Mouse (Mus musculus) midbrain, embryonic 12.5 days (tissue): ENCODE results near the gene Tmem176b. TPM values are rescaled to one million over a fixed set of nuclear protein-coding genes. Genes with fewer than 3 reads are reported as not detected.
"Not testable (repeated sequence)": the region's sequence is repeated elsewhere in the genome, so short reads cannot be mapped to it uniquely, and the experiment has no call there.

Source experiments
- ATAC-seq: fragments of 200-750 bp; cut with Nextera tagmentation; 2 replicates; pipeline ENCODE4 v1.8.0; 2017; ENCODE audit warnings: low read depth, moderate TSS enrichment, moderate library complexity; ENCODE audit not compliant: low FRiP score
- H3K27ac ChIP-seq: fragments of 300-500 bp; sonication (generic); replicated peaks from 2 replicates; pipeline ENCODE4 v1.5.1; 2016; ENCODE audit warnings: mild to moderate bottlenecking
- H3K27me3 ChIP-seq: fragments of 300-500 bp; sonication (generic); 2 replicates; pipeline ENCODE4 v1.6.1; 2016; ENCODE audit warnings: mild to moderate bottlenecking
- H3K36me3 ChIP-seq: fragments of 300-500 bp; sonication (generic); 2 replicates; pipeline ENCODE4 v1.6.1; 2016
- H3K4me1 ChIP-seq: fragments of 300-500 bp; sonication (generic); 2 replicates; pipeline ENCODE4 v1.6.1; 2016
- H3K4me2 ChIP-seq: fragments of 300-500 bp; sonication (generic); replicated peaks from 2 replicates; pipeline ENCODE4 v1.6.1; 2016; ENCODE audit warnings: mild to moderate bottlenecking, moderate library complexity
- H3K4me3 ChIP-seq: fragments of 300-500 bp; sonication (generic); 2 replicates; pipeline ENCODE4 v1.5.1; 2016; ENCODE audit warnings: mild to moderate bottlenecking
- H3K9ac ChIP-seq: fragments of 300-500 bp; sonication (generic); replicated peaks from 2 replicates; pipeline ENCODE4 v1.6.1; 2016; ENCODE audit warnings: mild to moderate bottlenecking, moderate library complexity
- H3K9me3 ChIP-seq: fragments of 300-500 bp; sonication (generic); 2 replicates; pipeline ENCODE4 v1.6.1; 2016; ENCODE audit warnings: mild to moderate bottlenecking
- WGBS: fragments of 180-500 bp; shearing (Covaris S2); methylation state at CpG from one replicate; pipeline ENCODE4 v1.1.7; 2016; 5-methylcytosine and 5-hydroxymethylcytosine counted together
- polyA plus RNA-seq: library from polyadenylated mRNA; unstranded; fragments of >200 nt; fragmentation: Nextera tagmentation; extraction: Ambion mirVana; gene quantifications from 2 replicates; pipeline ENCODE4 v1.2.1, GENCODE M21; 2016

Tmem176b gene
- polyA plus RNA-seq = 64.5 and 86.7 TPM in 2 replicates

GRCm38 (mm10) chr6:48840973-48841625 lies at the start of gene Tmem176b:
Gene Tmem176b (minus strand): TSS chr6:48841496.
- WGBS = 12% methylated on average over 6 of the region's 6 CpGs
- peak within 1 kb of the TSS; percentile 45; the same call in 1 of the 2 replicates for H3K9ac ChIP-seq
- H3K9me3 ChIP-seq = no peaks in the 10 kb centered on the region
- peak within 1 kb of the TSS; percentile 38 for H3K4me3 ChIP-seq
- H3K4me2 ChIP-seq = peak within 1 kb of the TSS; percentile 49
- H3K36me3 ChIP-seq = no peaks in the 10 kb centered on the region; the same call in 1 of the 2 replicates
- peak within 1 kb of the TSS; percentile 64 for H3K27ac ChIP-seq
- H3K4me1 ChIP-seq = peaks cover 35% of the 10 kb centered on the region
- peak; percentile 86 for ATAC-seq
- no peaks in the 10 kb centered on the region for H3K27me3 ChIP-seq

- no peak overlapping the region for H3K9ac ChIP-seq
- no peak overlapping the region for H3K27ac ChIP-seq
- no peak overlapping the region for H3K4me2 ChIP-seq
- no peak overlapping the region for H3K4me3 ChIP-seq
- WGBS = 59% methylated on average over 5 of the region's 5 CpGs
- no peaks in the 10 kb centered on the region for H3K36me3 ChIP-seq
- H3K9me3 ChIP-seq = no peaks in the 10 kb centered on the region
- no peaks in the 10 kb centered on the region for H3K4me1 ChIP-seq
- ATAC-seq = no peak
- no peaks in the 10 kb centered on the region for H3K27me3 ChIP-seq
Observed at GRCm38 (mm10) chr6:48876510-48877135, 35.3 kb upstream of the Tmem176b start.

GRCm38 (mm10) chr6:48875515-48875914 lies 34.2 kb upstream of the Tmem176b start:
- no peak overlapping the region for H3K27ac ChIP-seq
- no peak overlapping the region for H3K4me3 ChIP-seq
- H3K9me3 ChIP-seq = no peaks in the 10 kb centered on the region
- no peak for ATAC-seq
- no peak overlapping the region for H3K4me2 ChIP-seq
- H3K36me3 ChIP-seq = no peaks in the 10 kb centered on the region
- no peak overlapping the region for H3K9ac ChIP-seq
- H3K4me1 ChIP-seq = no peaks in the 10 kb centered on the region
- 82% methylated on average over 6 of the region's 6 CpGs for whole genome bisulfite sequencing
- H3K27me3 ChIP-seq = no peaks in the 10 kb centered on the region

GRCm38 (mm10) chr6:48874576-48874975 lies 33.3 kb upstream of the Tmem176b start:
- Histone ChIP-seq H3K9ac (no peak overlapping the region), H3K4me3 (no peak overlapping the region), H3K27ac (no peak overlapping the region), H3K36me3 (no peaks in the 10 kb centered on the region), H3K4me2 (no peak overlapping the region), H3K9me3 (no peaks in the 10 kb centered on the region), H3K27me3 (peaks cover 4% of the 10 kb centered on the region; the same call in 1 of the 2 replicates), H3K4me1 (no peaks in the 10 kb centered on the region)
- ATAC-seq = no peak
- 80% methylated on average over 4 of the region's 4 CpGs for WGBS

GRCm38 (mm10) chr6:48872596-48872995 lies 31.3 kb upstream of the Tmem176b start, which contains the start of gene Aoc1:
Gene Aoc1 (plus strand): TSS chr6:48872896.
- peaks cover 4% of the 10 kb centered on the region; the same call in 1 of the 2 replicates for H3K27me3 ChIP-seq
- 89% methylated on average over 5 of the region's 5 CpGs for WGBS

GRCm38 (mm10) chr6:48869774-48870173 lies 28.5 kb upstream of the Tmem176b start:
- peaks cover 16% of the 10 kb centered on the region for H3K4me1 ChIP-seq
- ATAC-seq = no peak
- H3K4me2 ChIP-seq = no peak overlapping the region
- no peak overlapping the region for H3K27ac ChIP-seq
- no peaks in the 10 kb centered on the region for H3K36me3 ChIP-seq
- no peak overlapping the region for H3K9ac ChIP-seq
- peaks cover 4% of the 10 kb centered on the region; the same call in 1 of the 2 replicates for H3K27me3 ChIP-seq
- no peaks in the 10 kb centered on the region for H3K9me3 ChIP-seq
- 83% methylated on average over 2 of the region's 2 CpGs for WGBS
- no peak overlapping the region for H3K4me3 ChIP-seq

More at GRCm38 (mm10) chr6:48872596-48872995, 31.3 kb upstream of the Tmem176b start, which contains the start of gene Aoc1:
- no peak for ATAC-seq
- H3K4me2 ChIP-seq = no peak within 1 kb of the TSS
- H3K4me3 ChIP-seq = no peak within 1 kb of the TSS
- H3K9ac ChIP-seq = no peak within 1 kb of the TSS
- peaks cover 1% of the 10 kb centered on the region for H3K4me1 ChIP-seq
- no peaks in the 10 kb centered on the region for H3K36me3 ChIP-seq
- no peaks in the 10 kb centered on the region for H3K9me3 ChIP-seq
- H3K27ac ChIP-seq = no peak within 1 kb of the TSS

- peaks cover 16% of the 10 kb centered on the region for H3K4me1 ChIP-seq
- 0 out of 2 replicates have a peak overlapping the region, but pooled peaks have one; percentile 46 for H3K27ac ChIP-seq
- H3K9ac ChIP-seq = no peak overlapping the region
- 23% methylated on average over 4 of the region's 4 CpGs for WGBS
- no peaks in the 10 kb centered on the region for H3K9me3 ChIP-seq
- H3K27me3 ChIP-seq = peaks cover 4% of the 10 kb centered on the region; the same call in 1 of the 2 replicates
- no peak overlapping the region for H3K4me3 ChIP-seq
- H3K36me3 ChIP-seq = no peaks in the 10 kb centered on the region
- no peak overlapping the region for H3K4me2 ChIP-seq
- ATAC-seq = peak; percentile 27; the same call in 1 of the 2 replicates
Observed at GRCm38 (mm10) chr6:48867158-48867557, 25.9 kb upstream of the Tmem176b start.

GRCm38 (mm10) chr6:48866355-48866950 lies 25.2 kb upstream of the Tmem176b start:
- H3K4me2 ChIP-seq, H3K27me3 ChIP-seq, H3K4me3 ChIP-seq, H3K36me3 ChIP-seq, ATAC-seq, H3K9ac ChIP-seq, H3K9me3 ChIP-seq: not testable (repeated sequence)
- WGBS = 10% methylated on average over 1 of the region's 1 CpGs
- Histone ChIP-seq H3K27ac (0 out of 2 replicates have a peak overlapping the region, but pooled peaks have one; percentile 10), H3K4me1 (peaks cover 16% of the 10 kb centered on the region)

GRCm38 (mm10) chr6:48865152-48865745 lies 24.0 kb upstream of the Tmem176b start:
- 83% methylated on average over 1 of the region's 1 CpGs for WGBS
- ATAC-seq = no peak
- Histone ChIP-seq H3K9ac (no peak overlapping the region), H3K4me1 (peaks cover 16% of the 10 kb centered on the region), H3K9me3 (no peaks in the 10 kb centered on the region), H3K27me3 (peaks cover 4% of the 10 kb centered on the region), H3K4me3 (no peak overlapping the region), H3K4me2 (no peak overlapping the region), H3K36me3 (no peaks in the 10 kb centered on the region), H3K27ac (no peak overlapping the region)

GRCm38 (mm10) chr6:48864723-48865122 lies 23.4 kb upstream of the Tmem176b start:
- WGBS = 54% methylated on average over 3 of the region's 3 CpGs
- Histone ChIP-seq H3K36me3 (no peaks in the 10 kb centered on the region), H3K9ac (no peak overlapping the region), H3K4me3 (no peak overlapping the region), H3K4me2 (no peak overlapping the region), H3K27me3 (peaks cover under 1% of the 10 kb centered on the region), H3K9me3 (no peaks in the 10 kb centered on the region), H3K4me1 (peaks cover 16% of the 10 kb centered on the region), H3K27ac (no peak overlapping the region)
- no peak for ATAC-seq

- Histone ChIP-seq H3K27me3 (no peaks in the 10 kb centered on the region; the same call in 1 of the 2 replicates), H3K4me3 (no peak overlapping the region), H3K36me3 (no peaks in the 10 kb centered on the region), H3K4me2 (no peak overlapping the region), H3K9me3 (no peaks in the 10 kb centered on the region), H3K27ac (no peak overlapping the region), H3K4me1 (peaks cover 16% of the 10 kb centered on the region), H3K9ac (no peak overlapping the region)
- no peak for ATAC-seq
- 75% methylated on average over 3 of the region's 3 CpGs for WGBS
Observed at GRCm38 (mm10) chr6:48864181-48864580, 22.9 kb upstream of the Tmem176b start.
